Comparison of ENCODE assay signal across 9 mouse cellular contexts in genomic region chr12:73334051-73334551, GRCm38 (mm10). TPM values are rescaled to one million over a fixed set of nuclear protein-coding genes. Genes with fewer than 3 reads are reported as not detected.
A peak's percentile ranks its signal among the peaks of the same experiment; 100 is the strongest.
DNase-seq lines count a peak whose midpoint lies in the region; ATAC-seq lines count a peak whose summit lies in the region.
"Had no signal": no experiment of that assay in that cellular context is flagged by ENCODE, and none has a peak within 500 bp of the region (broad histone marks: within the 10 kb centered on the region; RNA-seq: fewer than 3 reads in every experiment).

No protein-coding gene starts in this region.

- no peak overlapping the region for H3K9ac ChIP-seq in hindbrain, embryonic 12.5 days
- no peak overlapping the region for H3K9ac ChIP-seq in hindbrain, embryonic 16.5 days (ENCODE audit: low read depth, low read length)
- H3K9ac ChIP-seq in forebrain, embryonic 14.5 days (ENCODE audit: low read length) = no peak overlapping the region
- H3K9ac ChIP-seq: limb, embryonic 15.5 days had no signal

- H3K27ac ChIP-seq in hindbrain, embryonic 12.5 days = peak overlapping the region; percentile 40
- H3K27ac ChIP-seq in hindbrain, embryonic 16.5 days (ENCODE audit: low read depth, low read length) = no peak overlapping the region
- H3K27ac ChIP-seq in forebrain, embryonic 14.5 days (ENCODE audit: low read depth, low read length) = no peak overlapping the region; the same call in 1 of the 2 replicates
- H3K27ac ChIP-seq: limb, embryonic 15.5 days had no signal

- no peaks in the 10 kb centered on the region for H3K27me3 ChIP-seq in hindbrain, embryonic 12.5 days
- H3K27me3 ChIP-seq in hindbrain, embryonic 16.5 days (replicated peaks; ENCODE audit: control insufficient read depth, insufficient read depth, low read length) = no peaks in the 10 kb centered on the region
- no peaks in the 10 kb centered on the region for H3K27me3 ChIP-seq in forebrain, embryonic 14.5 days (replicated peaks; ENCODE audit: control insufficient read depth, insufficient read depth, low read length)
- H3K27me3 ChIP-seq: limb, embryonic 15.5 days had no signal

- ATAC-seq in hindbrain, embryonic 12.5 days (ENCODE audit: low FRiP score) = peak; percentile 69
- ATAC-seq in hindbrain, embryonic 16.5 days = no peak; the same call in 1 of the 2 replicates
- peak; percentile 95 for ATAC-seq in forebrain, embryonic 14.5 days
- peak; percentile 52 for ATAC-seq in megakaryocyte progenitor cell, adult 5-6 weeks (replicated peaks; ENCODE audit: poor library complexity)

- H3K4me2 ChIP-seq in hindbrain, embryonic 12.5 days (replicated peaks) = no peak overlapping the region
- H3K4me2 ChIP-seq in hindbrain, embryonic 16.5 days (ENCODE audit: low read length) = no peak overlapping the region
- H3K4me2 ChIP-seq in forebrain, embryonic 14.5 days (ENCODE audit: low read length) = no peak overlapping the region
- H3K4me2 ChIP-seq: limb, embryonic 15.5 days had no signal

- no peaks in the 10 kb centered on the region for H3K9me3 ChIP-seq in hindbrain, embryonic 12.5 days (replicated peaks)
- no peaks in the 10 kb centered on the region for H3K9me3 ChIP-seq in hindbrain, embryonic 16.5 days (ENCODE audit: control insufficient read depth, low read length)
- no peaks in the 10 kb centered on the region for H3K9me3 ChIP-seq in forebrain, embryonic 14.5 days (replicated peaks; ENCODE audit: control insufficient read depth, low read length)
- H3K9me3 ChIP-seq: limb, embryonic 15.5 days had no signal

- peak; percentile 61 for DNase-seq in MN1 (ENCODE audit: low spot score)
- peak; percentile 77 for DNase-seq in forebrain, embryonic 14.5 days (ENCODE audit: low spot score)
- DNase-seq in cerebellum, adult 11-12 months = no peak
- no peak for DNase-seq in right cerebral cortex, postnatal 25 days
- no peak for DNase-seq in cerebellum, adult 9-11 months

- 59% methylated on average over 8 of the region's 8 CpGs for WGBS in hindbrain, embryonic 12.5 days
- WGBS in hindbrain, embryonic 16.5 days = 40% methylated on average over 8 of the region's 8 CpGs
- WGBS in forebrain, embryonic 14.5 days = 52% methylated on average over 8 of the region's 8 CpGs

- no peaks in the 10 kb centered on the region for H3K36me3 ChIP-seq in hindbrain, embryonic 12.5 days
- peaks cover 2% of the 10 kb centered on the region; the same call in 1 of the 2 replicates for H3K36me3 ChIP-seq in hindbrain, embryonic 16.5 days (ENCODE audit: control insufficient read depth, insufficient read depth, low read length)
- no peaks in the 10 kb centered on the region for H3K36me3 ChIP-seq in forebrain, embryonic 14.5 days (ENCODE audit: control insufficient read depth, insufficient read depth, low read length)
- H3K36me3 ChIP-seq: limb, embryonic 15.5 days had no signal

- peaks cover 9% of the 10 kb centered on the region for H3K4me1 ChIP-seq in hindbrain, embryonic 12.5 days
- no peaks in the 10 kb centered on the region for H3K4me1 ChIP-seq in hindbrain, embryonic 16.5 days (ENCODE audit: control insufficient read depth, insufficient read depth, low read depth, low read length)
- H3K4me1 ChIP-seq in forebrain, embryonic 14.5 days (ENCODE audit: control insufficient read depth, insufficient read depth, low read length) = peaks cover 8% of the 10 kb centered on the region; the same call in 1 of the 2 replicates

- H3K4me3 ChIP-seq in hindbrain, embryonic 12.5 days = no peak overlapping the region
- no peak overlapping the region for H3K4me3 ChIP-seq in hindbrain, embryonic 16.5 days (ENCODE audit: low read length)
- no peak overlapping the region for H3K4me3 ChIP-seq in forebrain, embryonic 14.5 days (ENCODE audit: low read depth, low read length)
- H3K4me3 ChIP-seq: limb, embryonic 15.5 days had no signal

RNA-seq across cellular contexts. Expression of gene Slc38a6, which starts 47.5 kb away (rescaled TPM):
- 12.1 and 12.6 TPM in 2 replicates for polyA plus RNA-seq in hindbrain, embryonic 12.5 days (2016; fragmentation: Nextera tagmentation; extraction: Ambion mirVana)
- polyA plus RNA-seq in hindbrain, embryonic 16.5 days (2015; fragmentation: Nextera tagmentation; extraction: Ambion mirVana) = 8.5 and 11.1 TPM in 2 replicates
- polyA plus RNA-seq in forebrain, embryonic 14.5 days (2014; fragmentation: Nextera tagmentation; extraction: Ambion mirVana) = 5.4 and 7.2 TPM in 2 replicates
- 5.0 and 9.0 TPM in 2 replicates for total RNA-seq in megakaryocyte progenitor cell, adult 5-6 weeks (2015)
- 3.8 and 5.0 TPM in 2 replicates for total RNA-seq in megakaryocyte progenitor cell, adult 5-6 weeks (2017)

RNA-seq across cellular contexts. Expression of gene Trmt5, which starts 47.6 kb away (rescaled TPM):
- polyA plus RNA-seq in hindbrain, embryonic 12.5 days (2016; fragmentation: Nextera tagmentation; extraction: Ambion mirVana) = 18.7 and 19.9 TPM in 2 replicates
- 14.1 and 14.9 TPM in 2 replicates for polyA plus RNA-seq in hindbrain, embryonic 16.5 days (2015; fragmentation: Nextera tagmentation; extraction: Ambion mirVana)
- polyA plus RNA-seq in forebrain, embryonic 14.5 days (2014; fragmentation: Nextera tagmentation; extraction: Ambion mirVana) = 14.6 and 14.8 TPM in 2 replicates
- total RNA-seq in megakaryocyte progenitor cell, adult 5-6 weeks (2015) = 46.3 and 59.6 TPM in 2 replicates
- 37.6 and 43.7 TPM in 2 replicates for total RNA-seq in megakaryocyte progenitor cell, adult 5-6 weeks (2017)

Comparison
In these comparisons a context has a peak if more than half of its experiments do, and no peak if none do; other contexts are left out.
1. DNase-seq: peak in MN1 (single experiment) and forebrain, embryonic 14.5 days (single experiment); none in cerebellum, adult 11-12 months (single experiment), right cerebral cortex, postnatal 25 days (single experiment) and cerebellum, adult 9-11 months (single experiment).